Mouse (Mus musculus) kidney, adult 18-20 months (tissue): ENCODE measurements around the gene Xrcc6.
"Not testable (repeated sequence)": the region's sequence is repeated elsewhere in the genome, so short reads cannot be mapped to it uniquely, and the experiment has no call there.

Source experiments
- DNase-seq: peaks from one replicate; pipeline ENCODE4 v3.0.0; 2021

The Xrcc6 gene

DNA sequence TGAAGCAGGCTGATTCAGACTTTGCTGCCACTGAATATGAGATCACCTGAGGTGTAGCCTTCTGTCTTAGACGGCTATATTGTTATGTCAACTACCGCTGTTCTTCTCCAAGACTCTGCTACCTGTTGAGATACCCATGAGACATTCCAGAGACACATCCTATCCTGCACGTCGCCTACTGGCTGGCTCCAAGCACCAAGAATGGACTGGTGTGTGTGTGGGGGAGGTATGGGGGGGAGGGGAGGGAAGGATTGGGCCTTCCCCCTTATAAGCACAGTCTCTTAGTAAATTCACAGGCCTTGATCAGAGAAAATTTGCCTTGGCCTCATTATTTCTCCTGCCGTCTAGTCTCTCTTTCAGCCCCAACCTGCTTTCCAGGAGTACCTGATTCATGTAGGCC, 19.8 kb upstream of the Xrcc6 start:
- DNase-seq: no peak

DNA sequence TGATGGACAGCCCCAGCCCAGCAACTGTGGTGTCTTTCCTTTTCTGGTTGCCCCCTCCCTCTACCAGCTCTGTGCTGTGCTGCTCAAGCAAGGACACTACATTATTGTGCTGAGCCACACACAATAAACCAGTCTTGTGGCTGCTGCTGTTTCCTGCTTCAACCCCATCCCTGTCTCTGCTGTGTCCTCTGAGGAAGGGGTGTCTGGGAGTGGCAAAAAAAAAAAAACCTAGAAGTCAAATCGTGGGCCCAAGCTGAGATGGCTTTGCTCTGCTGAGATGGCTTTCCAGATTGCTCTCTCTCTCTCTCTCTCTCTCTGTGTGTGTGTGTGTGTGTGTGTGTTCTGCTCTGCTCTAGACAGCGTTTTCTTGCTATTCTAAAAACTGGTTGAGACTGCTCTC, 19.2 kb upstream of the Xrcc6 start:
- DNase-seq: no peak

DNA sequence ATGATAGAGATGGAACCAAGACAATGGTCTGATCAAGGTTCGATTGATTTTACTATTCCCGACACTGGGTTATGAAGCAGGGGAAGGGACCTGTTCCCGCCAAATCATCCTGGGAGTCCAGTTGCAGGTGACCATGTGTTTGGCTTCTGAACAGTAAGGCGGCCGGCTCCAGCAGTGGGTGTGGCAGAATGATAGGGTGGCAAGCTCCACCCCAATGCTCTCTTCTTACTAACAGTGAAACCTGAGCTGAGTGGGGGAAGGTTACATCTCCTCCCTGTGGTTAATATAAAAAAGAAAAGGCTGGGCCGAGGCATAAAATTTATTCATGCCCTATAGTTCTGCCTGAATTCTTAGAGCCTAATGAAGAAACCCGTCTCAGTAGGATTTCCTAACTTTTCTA, 18.5 kb upstream of the Xrcc6 start:
- peak; percentile 39 for DNase-seq

DNA sequence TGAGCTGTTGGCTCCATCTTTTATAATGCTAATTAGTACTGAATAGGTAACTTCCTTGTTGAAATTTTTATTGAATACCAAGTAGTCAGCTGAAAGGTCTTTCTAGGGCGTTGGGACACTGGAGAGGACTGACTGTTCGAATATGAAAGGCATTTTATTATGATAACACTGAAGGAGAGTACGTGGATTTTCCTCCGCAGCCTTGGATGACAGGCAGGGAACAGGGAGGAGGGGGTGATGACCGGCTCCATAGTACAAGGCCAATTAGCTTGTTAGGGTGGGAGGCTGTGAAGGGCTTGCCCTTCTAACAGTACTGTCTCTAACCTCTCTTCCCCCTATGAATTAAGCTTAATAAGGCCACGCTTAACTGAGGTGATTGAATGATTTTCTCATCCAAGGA, 18.0 kb upstream of the Xrcc6 start:
- not testable (repeated sequence) for DNase-seq

DNA sequence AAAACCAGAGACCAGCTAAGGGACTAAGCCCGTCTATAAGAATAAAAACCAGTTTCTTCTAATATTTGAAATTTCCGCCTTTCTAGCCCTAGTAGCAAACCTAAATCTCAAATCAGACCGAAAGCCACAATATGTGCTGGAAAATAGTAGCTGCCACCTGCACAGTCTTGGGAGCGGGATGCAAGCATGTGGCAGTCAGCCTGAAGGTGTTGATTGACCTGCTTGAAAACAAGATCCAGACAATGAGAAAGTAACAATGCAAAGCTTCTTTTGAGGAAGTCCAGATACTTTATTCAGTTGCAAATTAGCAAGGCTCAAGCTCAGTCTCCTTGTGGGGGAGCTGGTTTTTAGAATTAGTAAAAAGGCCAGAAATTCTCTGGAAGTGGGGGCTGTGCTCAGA, 17.1 kb upstream of the Xrcc6 start:
- DNase-seq: not testable (repeated sequence)

DNA sequence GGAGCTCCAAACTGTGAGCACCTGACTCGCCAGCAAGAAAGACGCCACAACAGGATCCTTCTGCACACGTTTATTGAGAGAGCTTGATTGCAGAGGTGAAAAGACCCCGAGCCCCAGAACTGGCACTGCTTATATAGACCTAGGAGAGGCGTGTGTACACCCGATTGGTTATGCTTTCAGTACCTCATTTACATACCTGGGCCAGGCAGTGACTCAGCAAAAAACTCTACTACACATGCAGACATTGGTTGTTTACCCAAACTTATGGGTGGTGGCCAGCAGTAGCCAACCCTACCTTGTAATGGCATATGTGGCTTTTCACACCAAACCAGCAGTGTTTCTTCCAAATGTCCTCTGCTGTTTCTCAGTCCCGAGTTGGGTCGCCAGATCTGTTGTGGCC, 12.5 kb upstream of the Xrcc6 start:
- not testable (repeated sequence) for DNase-seq

DNA sequence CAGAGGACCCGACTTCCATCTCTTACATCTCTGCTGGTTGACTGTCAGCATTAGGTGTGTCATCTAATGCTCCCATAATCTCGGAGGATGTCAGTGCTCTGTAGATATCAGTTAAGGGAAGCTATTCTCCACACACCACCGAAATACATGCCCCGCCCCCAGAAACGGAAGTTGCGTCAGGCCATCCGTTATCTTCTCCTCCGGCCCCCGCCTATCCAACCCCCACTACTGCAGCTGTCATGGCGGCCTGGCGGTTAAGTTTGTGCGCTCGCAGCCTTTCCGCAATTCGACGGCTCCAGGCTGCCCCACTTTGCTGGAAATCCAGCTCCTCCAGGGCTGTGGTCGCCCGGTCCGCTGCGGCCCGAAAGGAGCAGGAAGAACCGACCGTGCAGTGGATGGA, 7.3 kb upstream of the Xrcc6 start, which contains the start of gene 1700029P11Rik:
1700029P11Rik (plus strand) TSS at position 220 of the 400 bp plus-strand sequence.
- DNase-seq: no peak

DNA sequence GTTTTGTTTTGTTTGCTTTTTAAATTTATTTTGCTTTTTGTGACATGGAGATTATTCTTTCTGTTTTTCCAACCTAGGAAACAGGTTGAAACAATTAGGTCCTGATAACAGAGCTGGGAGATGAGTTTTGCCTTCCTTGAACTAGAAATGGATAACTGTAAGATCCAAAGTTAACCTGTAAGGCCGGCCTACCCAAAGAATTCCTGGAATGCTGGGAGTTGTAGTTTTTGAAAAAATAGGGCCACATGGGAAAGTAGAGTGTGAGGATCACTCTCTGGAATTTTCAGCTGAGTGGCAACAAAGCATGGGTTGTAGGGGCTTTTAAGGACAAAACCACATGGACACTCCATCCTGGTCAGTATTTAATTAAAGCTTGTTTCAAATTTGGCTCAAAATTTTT, 5.5 kb upstream of the Xrcc6 start:
- no peak for DNase-seq

DNA sequence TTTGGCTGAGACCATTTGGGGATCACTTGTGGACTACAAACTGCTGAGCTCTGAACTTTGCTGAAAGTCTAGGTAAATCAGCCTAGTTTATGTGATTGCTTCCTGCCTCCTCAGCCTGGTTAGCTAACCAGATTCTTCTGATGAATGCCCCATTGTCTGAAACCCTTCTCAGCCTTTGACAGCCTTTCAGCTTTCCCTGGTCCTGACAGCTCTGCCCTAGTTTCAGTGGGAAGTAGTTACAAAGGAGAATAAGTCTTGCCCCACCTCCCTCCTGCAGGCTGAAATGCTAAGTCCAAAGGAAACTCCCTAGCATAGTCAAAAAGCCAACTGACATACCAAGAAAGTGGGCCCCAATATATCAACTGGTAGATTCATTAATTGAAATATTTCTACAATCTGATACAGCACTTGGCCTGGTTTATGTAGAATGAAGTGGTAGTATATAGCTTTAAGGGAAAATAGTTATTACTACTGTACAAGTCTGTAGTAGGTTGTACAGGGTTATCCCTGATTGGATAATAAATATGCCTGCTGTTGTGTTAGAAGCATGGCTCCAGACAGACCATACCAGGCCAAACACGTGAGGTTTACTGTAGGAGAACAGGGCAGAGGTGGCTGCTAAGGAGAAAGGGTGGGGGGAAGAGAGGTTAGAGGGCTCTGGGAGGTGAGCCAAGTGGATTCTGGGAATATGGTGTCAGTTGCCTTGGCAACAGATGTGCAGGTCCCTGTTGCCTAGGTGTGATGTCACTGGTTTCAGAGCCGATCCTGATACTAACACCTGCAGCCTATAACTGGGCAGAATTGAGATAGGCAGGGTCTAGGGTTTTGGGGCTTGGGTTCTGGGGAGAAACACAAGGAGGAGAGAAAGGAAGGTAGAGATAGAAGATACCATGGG, 2.1 kb upstream of the Xrcc6 start:
- no peak for DNase-seq

DNA sequence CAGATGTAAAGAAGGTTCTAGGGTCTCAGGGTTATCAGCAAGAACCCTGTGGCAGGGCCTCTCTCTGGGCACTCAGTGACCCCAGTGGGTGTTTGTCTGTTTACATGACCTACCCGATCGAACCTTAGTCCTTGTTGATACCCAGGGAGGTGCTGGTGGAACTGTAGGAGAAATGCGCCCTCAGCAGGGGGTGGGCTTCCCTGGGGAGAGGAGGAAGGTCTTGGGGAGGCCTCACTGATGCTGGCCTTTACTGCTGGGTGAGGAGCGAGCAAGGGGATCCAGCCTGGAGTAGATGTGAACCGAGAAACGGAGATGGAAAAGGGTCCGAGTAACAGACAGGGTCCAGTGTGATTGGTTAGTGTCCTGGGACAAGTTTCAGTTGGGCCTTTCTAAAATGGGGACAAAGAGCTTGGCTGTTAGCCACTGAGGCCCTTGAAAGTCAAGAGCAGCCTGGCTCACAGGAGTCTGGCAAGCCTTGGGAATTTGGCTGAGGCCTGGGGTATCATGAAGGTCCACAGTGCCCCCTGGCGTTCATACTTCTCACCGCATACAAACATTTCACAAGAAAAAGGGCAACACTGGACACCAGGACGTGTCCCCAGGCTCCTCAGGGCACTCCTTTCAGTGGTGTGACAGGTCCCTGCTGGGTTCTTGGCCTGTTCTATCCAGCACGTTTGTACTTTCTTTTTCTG, 1.9 kb downstream of the Xrcc6 start:
- peak; percentile 90 for DNase-seq

DNA sequence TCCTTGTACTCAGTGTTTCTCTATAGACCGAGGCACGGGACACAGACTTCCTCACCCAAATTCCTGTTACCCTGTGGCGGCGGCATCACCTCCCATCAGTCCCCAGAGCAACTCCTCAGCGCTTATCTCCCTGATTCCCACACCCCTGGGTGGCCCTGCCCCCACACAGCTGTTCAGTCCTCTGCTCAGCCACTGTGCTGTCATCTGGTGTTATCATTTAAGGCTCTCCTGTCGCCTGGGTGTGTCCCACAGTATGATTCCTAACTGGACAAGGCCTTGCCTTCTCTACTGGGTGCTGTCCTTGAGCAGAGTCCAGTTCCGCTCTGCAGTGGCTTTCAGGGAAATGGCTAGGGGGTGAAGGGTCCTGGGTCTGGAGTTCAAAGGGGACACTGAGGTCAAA, 2.9 kb downstream of the Xrcc6 start:
- DNase-seq: no peak

DNA sequence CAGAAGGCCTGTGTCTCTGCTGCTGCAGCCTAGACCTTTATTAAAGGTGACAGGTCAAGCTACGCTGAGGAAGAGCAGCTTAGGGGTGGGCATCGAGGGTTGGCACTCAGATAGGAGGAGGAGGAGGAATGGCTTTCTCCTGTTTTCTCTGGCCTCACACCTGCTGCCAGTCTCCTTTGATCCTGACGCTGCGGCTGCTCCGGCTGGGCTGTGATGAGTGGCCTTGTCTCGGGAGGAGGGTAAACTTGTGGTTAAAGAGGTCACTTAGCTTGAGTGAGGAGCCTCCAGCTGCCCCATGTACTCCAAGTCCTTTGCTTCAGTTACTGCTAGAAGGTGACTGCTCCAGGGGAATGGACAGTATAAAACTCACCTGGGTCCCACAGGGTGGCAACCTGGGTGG, 6.4 kb downstream of the Xrcc6 start:
- no peak for DNase-seq

DNA sequence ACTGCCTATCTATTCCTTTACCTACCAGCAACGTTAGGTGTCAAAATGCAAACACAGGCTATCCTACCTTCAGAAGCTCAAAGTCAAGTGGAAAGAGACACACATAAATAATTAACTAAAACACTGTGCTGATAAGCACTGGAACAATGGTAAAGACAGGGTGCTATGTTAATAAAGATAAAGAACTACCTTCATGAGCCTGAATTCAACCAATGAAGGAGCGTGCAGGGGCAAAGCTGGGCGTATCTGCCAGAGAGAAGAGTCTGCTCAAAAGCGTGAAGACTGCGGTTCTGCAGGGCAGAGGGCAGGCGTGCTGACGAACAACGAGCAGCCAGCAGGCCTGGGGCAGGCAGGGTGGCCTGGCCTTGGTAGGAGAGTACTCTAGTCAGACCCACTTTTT, 16.6 kb downstream of the Xrcc6 start:
- DNase-seq: no peak

DNA sequence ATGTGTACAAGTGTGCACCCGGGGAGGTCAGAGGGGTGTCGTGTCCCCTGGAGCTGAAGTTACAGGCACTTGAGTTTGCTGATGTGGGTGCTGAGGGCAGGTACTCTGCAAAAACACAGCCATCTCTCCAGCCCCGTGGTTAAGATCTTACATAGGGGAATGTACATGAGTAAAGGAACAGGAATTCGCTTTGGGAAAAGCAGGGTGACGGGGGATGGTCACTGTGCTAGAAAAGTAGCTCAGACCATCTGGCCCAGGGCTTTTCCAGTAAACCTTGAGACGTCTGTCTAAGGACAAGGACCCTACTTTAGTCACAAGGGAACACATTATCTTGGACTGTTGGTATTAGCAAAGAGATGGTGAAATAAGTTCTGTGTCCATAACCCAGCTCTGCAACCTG, 24.3 kb downstream of the Xrcc6 start:
- no peak for DNase-seq

DNA sequence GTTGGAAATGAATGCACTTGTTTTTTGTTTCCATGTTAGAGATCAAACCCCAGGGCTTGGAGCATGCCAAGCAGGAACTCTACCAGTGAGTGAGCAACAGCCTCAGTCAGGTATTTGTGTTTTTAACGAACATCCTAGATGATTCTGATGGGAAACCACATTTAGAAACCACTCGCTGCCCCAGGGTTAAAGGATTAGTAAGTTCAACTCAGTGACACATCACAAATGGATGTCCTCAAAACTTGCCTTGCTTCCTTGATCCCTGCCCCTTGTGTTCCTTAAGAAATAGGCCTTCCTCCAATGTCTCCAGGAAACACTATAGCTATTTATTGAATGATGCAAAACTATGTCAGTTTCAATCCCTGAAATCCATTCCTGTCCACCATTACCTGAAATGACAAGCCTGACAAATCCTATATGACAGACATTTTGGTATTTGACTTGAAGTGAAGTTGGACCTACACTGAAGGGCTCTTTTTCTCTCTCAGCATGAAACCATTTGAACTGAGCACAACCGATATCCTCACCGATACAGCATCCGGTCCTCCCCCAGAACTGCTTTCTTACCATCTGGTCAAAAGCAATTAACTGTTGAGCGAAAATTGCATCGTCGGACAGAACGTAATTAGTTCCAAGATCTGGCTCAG, 27.2 kb downstream of the Xrcc6 start:
- DNase-seq: no peak

DNA sequence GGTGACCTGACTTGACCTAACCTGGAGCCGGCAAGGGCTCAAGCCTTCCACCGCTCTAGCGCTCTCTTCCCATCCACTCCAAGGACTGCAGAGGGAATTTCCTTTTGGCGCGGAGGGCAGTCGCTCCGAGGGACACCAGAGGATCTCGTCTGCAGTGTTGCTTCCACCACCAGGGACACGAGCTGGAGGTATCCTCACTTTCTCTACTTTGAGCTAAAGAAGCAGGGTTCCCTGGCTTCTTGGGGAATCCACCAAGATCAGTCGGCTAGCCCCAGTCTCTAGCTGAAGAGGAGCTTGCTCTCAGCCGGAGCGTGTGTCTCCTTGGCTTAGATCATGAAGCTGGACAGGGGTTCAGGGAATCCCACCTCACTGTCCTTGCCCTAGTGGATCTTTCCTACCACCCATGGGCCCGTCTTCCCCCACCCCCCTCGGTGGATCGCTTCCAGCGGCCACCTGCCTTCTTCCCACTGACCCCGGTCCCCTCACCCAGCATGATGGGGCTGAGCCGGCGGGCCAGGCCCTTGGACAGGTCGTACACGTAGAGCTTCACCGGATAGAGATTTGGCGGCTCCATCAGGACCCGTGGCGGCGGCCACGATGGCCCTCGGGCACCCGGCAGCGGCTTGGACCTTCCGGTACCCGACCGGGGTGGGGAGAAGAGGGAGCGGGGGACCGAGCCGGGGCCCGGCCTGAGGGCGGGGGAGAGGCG, 27.9 kb downstream of the Xrcc6 start:
- DNase-seq: peak; percentile 46

DNA sequence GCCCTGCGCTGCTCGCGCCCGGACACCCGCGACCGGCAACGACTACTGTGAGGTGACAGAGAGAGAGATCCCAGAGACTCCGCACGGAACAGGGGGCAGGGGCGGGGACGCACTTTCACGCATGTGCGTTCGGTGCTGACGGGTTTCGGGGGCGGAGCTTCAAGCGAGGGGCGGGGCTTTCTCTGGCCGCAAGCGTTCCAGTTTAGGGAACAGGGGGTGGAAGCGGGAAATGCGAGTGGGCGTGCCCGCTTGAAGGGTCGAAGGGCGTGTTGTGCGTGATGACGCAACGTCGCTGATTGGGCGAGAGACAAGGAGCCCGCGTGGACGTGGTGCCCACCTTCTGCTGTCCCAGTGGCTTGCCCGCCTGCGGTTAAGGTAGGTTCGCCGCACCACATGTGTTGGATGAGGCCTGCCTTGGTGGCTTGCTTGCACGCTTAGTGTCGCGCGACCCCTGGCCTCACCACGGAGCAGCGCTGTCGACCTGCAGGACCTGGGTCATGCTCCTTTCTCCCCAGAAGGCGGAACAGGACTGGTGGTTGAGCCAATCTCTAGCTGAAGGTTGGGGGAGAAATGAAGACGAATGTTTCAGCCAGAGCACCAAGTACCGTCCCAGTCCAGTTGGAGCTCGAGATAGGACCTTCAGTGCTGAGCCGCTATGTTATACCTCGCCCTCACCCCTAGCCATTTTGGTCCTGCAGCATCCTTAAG, 28.6 kb downstream of the Xrcc6 start:
- DNase-seq: peak; percentile 100

DNA sequence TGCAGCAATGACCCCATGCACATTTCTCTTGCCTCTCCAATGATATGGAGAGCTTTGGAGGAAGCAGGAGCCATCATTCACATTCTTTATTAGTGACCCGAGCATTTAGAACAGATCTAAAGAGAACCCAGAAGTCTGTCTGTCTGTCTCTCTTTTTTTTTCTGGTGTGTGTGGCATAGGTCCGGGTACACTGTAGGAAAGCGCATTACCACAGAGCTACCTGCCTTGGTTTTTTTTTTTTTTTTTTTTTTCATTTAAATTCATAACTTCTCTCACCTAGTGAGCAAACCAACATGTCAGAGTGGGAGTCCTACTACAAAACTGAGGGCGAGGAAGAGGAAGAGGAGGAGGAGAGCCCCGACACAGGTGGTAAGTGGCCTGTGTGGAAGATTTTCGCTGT, 29.2 kb downstream of the Xrcc6 start:
- DNase-seq: no peak

DNA sequence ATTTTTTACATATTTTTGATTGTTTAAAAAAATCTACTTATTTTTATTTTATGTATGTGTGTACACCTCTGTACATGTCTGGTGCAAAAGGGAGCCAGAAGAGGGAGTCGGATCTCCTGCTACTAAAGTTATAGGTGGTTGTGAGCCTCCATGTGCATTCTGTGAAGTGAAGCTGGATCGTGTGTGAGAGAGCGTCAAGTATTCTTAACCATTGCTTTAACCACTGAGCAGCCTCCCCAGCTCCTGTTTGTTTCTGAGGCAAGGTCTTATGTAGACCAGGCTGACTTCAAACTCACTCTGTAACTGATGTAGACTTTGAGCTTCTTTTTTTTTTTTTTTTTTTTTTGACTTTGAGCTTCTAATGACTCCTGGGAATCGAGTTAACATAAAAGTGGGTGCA, 29.8 kb downstream of the Xrcc6 start:
- DNase-seq: no peak

DNA sequence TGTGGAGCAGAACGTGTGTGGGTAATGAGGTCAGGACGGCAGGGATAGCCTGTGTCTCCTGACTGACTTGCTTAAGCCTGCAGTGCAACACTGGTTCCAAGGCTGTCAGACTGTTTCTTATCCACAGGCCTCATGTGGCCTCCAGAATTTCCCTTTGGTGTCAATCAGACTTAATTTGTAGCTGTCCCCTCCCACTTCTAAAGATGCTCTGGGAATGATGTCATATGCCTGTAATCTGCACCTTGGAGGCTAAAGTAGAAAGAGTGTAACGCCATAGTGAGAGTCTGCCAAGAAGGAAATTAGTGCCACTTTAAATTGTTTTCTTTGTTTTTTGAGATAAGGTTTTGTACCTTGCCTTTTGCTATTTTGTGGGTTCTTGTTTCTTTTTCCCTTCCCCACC, 31.7 kb downstream of the Xrcc6 start:
- no peak for DNase-seq

DNA sequence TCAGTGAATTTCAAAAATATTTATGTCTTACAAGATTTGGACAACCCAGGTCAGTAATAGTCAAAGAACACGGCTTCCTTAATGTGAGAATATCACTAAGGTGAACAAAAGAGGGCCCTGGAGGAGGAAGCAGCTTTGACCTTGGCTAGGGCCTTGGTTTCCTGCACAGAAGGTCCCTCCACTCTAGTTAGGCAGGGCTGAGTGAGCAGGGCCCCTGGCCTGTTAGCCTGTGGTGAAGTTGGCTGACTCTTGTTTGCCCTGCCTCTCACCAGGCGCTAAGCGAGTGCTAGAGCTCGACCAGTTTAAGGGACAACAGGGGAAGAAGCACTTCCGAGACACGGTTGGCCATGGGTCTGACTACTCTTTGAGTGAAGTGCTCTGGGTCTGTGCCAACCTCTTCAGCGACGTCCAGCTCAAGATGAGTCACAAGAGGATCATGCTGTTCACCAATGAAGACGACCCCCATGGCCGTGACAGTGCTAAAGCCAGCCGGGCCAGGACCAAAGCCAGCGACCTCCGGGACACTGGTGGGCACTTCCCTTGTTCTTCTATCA, 35.0 kb downstream of the Xrcc6 start:
- no peak for DNase-seq

DNA sequence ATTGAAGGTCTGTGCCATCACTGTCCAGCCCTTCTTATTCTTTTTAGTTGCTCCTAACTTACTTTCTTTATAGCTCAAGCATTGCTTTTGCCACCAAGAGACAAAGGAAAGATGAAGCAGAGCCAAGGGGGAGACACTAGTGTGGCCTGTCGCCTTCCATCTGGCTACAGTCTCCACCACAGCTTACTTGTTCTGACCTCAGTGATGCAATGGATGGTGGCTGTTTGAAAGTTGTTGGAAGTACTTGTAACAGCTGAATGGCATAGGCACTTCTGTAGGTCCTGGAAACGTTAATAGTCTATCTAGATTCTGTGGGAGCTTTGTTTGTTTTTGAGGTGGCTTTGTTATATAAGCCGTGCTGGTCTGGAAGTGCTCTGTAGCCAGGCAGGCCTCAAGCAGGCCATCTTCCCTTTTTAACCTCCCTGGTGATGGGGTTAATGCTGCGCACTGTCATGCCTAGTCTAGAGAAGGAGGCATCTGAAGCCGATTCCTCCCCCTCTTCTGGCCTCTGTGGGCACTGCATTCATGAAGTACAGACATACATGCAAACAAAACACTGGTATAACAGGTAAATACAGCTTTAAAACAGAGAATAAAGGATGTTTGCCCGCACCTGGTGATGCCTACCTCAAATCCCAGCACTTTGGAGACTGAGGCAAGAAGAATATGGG, 36.5 kb downstream of the Xrcc6 start:
- DNase-seq: no peak
